8 mouse cellular contexts compared by ENCODE assay signal in the genomic region with DNA sequence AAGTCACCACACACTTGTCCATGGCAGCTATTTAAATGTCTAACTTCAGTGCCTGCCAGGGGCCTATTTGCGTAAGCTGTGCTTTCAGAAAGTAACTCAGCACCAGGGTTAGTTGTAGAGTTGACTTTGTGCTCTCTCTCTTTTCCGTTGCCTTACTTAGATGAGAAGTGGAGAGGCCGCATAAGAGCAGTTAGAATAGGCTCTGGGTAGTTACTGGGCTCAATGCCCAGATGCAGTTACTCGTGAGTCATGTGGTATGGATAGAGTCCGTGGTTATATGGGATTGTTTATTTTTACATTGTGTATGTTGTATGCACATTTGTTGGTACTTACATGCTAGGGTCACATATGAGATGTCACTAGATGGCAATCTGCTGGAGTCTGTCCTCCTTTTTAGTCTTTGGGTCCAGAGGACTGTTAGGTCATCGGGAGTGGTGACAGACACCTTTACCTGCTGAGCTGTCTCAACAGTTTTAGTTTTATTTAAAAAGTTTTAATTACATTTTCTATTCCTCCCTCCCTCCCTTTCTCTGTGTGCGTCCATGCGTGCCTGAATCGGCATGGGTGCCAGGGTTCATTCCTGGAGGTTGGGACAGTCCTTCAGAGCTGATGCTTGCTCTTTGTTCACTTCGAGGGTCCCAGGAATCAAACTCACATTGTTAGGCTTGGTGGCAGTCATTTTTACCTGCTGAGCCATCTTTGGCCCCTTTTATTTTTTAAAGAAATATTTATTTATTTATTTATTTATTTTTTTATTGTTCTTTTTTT. TPM values are rescaled to one million over a fixed set of nuclear protein-coding genes. Genes with fewer than 3 reads are reported as not detected.
A peak's percentile ranks its signal among the peaks of the same experiment; 100 is the strongest.
DNase-seq lines count a peak whose midpoint lies in the region; TF ChIP-seq lines count a peak whose summit lies in the region.

No protein-coding gene starts in this region.

- H3K27ac ChIP-seq in heart, adult 2 months: peak overlapping the region; percentile 8

- H3K36me3 ChIP-seq in heart, adult 2 months (ENCODE audit: control insufficient read depth, insufficient read depth, low read length): peaks cover 13% of the 10 kb centered on the region

- no peaks in the 10 kb centered on the region for H3K27me3 ChIP-seq in heart, adult 2 months (ENCODE audit: control insufficient read depth, insufficient read depth, low read length)

- peak in 1 of 2 experiments; percentile 16 for DNase-seq in heart, adult 2 months
- DNase-seq in heart, postnatal 25 days (ENCODE audit: low spot score): no peak
- DNase-seq in right cerebral cortex, adult 2 months (ENCODE audit: low spot score in 2 of 2): peak; percentile 17 to 18
- no peak for DNase-seq in right cerebral cortex, postnatal 25 days
- DNase-seq in lung, adult 2 months: peak; percentile 30
- DNase-seq in natural killer cell, adult 2 months (ENCODE audit: low spot score in 2 of 2): no peak
- DNase-seq in thymus, postnatal 10 days (ENCODE audit: low spot score in 2 of 2): no peak
- no peak for DNase-seq in spleen, adult 12 weeks (ENCODE audit: low spot score)

- TF ChIP-seq EP300 in heart, adult 2 months (IDR thresholded peaks at IDR 0.05; ENCODE audit: insufficient read depth, low read depth, low read length): no peak

- H3K4me3 ChIP-seq in heart, adult 2 months: peak overlapping the region; percentile 3; the same call in 1 of the 2 replicates
- peak overlapping the region; percentile 49 for H3K4me3 ChIP-seq in lung, adult 2 months (replicated peaks; ENCODE audit: extremely low read depth, low read depth, low read length)

- peaks cover 8% of the 10 kb centered on the region for H3K4me1 ChIP-seq in heart, adult 2 months (ENCODE audit: control insufficient read depth, insufficient read depth, low read length)
- H3K4me1 ChIP-seq in lung, adult 2 months (ENCODE audit: control insufficient read depth, insufficient read depth, low read length): peaks cover 22% of the 10 kb centered on the region

- TF ChIP-seq POLR2A in heart, adult 2 months (IDR thresholded peaks at IDR 0.05; ENCODE audit: insufficient read depth, low read depth, low read length): no peak
- no peak for TF ChIP-seq POLR2A in lung, adult 2 months (IDR thresholded peaks at IDR 0.05; ENCODE audit: borderline replicate concordance, extremely low read depth, low read depth, low read length)

- intact Hi-C loops in heart, adult 2 months (cut with DNase I): loop anchor here (2.0 to 5.0 kb wide), 2 partner anchors 15 to 46 kb away; no protein-coding TSS in a partner anchor
- intact Hi-C loops in heart, postnatal 25 days (cut with DNase I): no loop called here

- 48% methylated on average over 10 of the region's 10 CpGs for WGBS in heart, adult 2 months
- WGBS in lung, adult 2 months: 45% methylated on average over 10 of the region's 10 CpGs

- no peak for TF ChIP-seq CTCF in heart, adult 2 months (IDR thresholded peaks at IDR 0.05)
- no peak for TF ChIP-seq CTCF in lung, adult 2 months (IDR thresholded peaks at IDR 0.05; ENCODE audit: insufficient read depth, low read length)

- peaks cover 7% of the 10 kb centered on the region for H3K79me2 ChIP-seq in heart, adult 2 months (replicated peaks; ENCODE audit: control insufficient read depth, insufficient read depth, low read length)

- peak overlapping the region; percentile 47; the same call in 1 of the 2 replicates for H3K9ac ChIP-seq in heart, adult 2 months (ENCODE audit: low read depth, low read length)

RNA-seq across cellular contexts. Expression of a gene that starts 3.2 kb away (rescaled TPM):
- 10 to 100 TPM; 10.6 to 24.6 TPM for total RNA-seq in heart, adult 2 months (2021)
- 5.2 and 6.1 TPM in 2 replicates for polyA plus RNA-seq in heart, adult 2 months (2012; rRNA removed)
- 10 to 100 TPM; 11.2 to 17.4 TPM for total RNA-seq in heart, postnatal 25 days (2021)
- 18.8 and 28.6 TPM in 2 replicates for polyA plus RNA-seq in lung, adult 2 months (2012; rRNA removed)

Comparison
In these comparisons a context has a peak if more than half of its experiments do, and no peak if none do; other contexts are left out.
1. DNase-seq: peak in right cerebral cortex, adult 2 months (2 of 2) and lung, adult 2 months (single experiment); none in heart, postnatal 25 days (single experiment), right cerebral cortex, postnatal 25 days (single experiment), natural killer cell, adult 2 months (0 of 2), thymus, postnatal 10 days (0 of 2) and spleen, adult 12 weeks (single experiment).